Mouse (Mus musculus) gastrocnemius, postnatal 4 days (tissue): ENCODE measurements around the gene Itgb7. TPM values are rescaled to one million over a fixed set of nuclear protein-coding genes. Genes with fewer than 3 reads are reported as not detected.
A peak's percentile ranks its signal among the peaks of the same experiment; 100 is the strongest.

Experiments used
- DNase-seq, 2 experiments: peaks; one replicate each; pipeline ENCODE4 v3.0.0; 2021 to 2022; ENCODE audit warnings: low spot score in 2 of 2, mixed read lengths in 2 of 2
- long read RNA-seq, 2 experiments: library from polyadenylated mRNA; stranded (forward); transcript quantifications; one replicate each; pipeline ENCODE4 v2.0.0; 2021
- total RNA-seq, 2 experiments: library from RNA; stranded (reverse); gene quantifications; 2 replicates each; pipeline ENCODE4 v1.2.3; 2021

The Itgb7 gene
- 1 to 10 TPM; 1.3 to 2.1 TPM for total RNA-seq
- long read RNA-seq, experiment 1, partial matches to known transcripts, result 0 of 3 reads
- long read RNA-seq, experiment 1, other reads (novel, unspliced or antisense), result 0 of 3 reads
- long read RNA-seq, experiment 2, partial matches to known transcripts, result 1 of 6 reads
- long read RNA-seq, experiment 2, other reads (novel, unspliced or antisense), result 2 of 6 reads

- DNase-seq, result no peak
These were observed at the start of gene Itgb7 for GRCm38 (mm10) chr15:102231748-102232147. TSS of gene Itgb7 (minus strand) at chr15:102231944.

DNA sequence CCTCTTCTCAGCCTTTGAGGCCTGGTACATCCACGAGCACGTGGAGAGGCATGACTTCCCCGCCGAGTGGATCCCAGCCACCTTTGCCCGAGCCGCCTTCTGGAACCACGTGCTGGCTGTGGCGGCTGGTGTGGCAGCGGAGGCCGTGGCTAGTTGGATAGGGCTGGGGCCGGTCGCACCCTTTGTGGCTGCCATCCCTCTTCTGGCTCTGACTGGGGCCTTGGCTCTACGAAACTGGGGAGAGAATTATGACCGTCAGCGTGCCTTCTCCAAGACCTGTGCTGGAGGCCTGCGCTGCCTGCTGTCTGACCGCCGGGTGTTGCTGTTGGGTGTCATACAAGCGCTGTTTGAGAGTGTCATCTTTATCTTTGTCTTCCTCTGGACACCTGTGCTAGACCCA, 48.9 kb upstream of the Itgb7 start:
- no peak for DNase-seq

- DNase-seq, result no peak
These were observed 48.2 kb upstream of the Itgb7 start for GRCm38 (mm10) chr15:102279783-102280520.

DNA sequence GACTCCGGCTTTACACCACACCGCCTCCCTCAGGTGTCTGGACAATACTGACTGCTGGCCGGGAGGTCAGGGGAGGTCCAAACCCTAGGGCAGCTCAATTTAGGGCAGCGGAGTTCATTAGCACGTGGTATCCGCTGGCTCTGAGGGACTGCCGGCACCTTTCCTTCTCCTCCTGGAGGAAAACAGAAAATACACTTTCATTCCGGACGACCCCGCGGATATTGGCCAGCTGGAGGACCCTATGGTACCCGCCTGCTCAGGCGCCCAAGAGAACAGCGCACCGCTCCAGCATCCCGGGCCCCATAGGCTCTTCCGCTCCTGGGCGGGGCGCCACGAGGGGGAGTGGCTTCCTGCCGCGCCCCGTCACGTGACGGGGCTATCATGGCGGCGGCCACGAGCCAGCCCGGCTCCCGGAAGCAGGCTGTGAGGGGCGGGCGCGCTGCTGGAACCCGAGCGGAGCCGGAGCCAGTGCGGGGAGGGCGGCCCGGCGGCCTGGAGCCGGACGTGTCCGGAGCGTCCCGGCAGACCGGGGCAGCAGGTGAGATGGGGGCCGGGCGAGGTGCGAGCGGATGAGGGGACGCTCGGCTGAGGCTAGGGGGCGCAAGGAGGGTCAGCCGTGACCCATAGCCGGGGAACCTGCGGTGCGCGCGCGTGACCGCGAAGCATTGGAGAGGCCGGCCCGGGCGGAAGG, 47.5 kb upstream of the Itgb7 start, which contains the start of gene Mfsd5:
Gene Mfsd5, plus strand, starts transcription at position 363 of the 691 bp plus-strand sequence.
- peak; percentile 86 to 92 for DNase-seq

GRCm38 (mm10) chr15:102278726-102279091, 47.0 kb upstream of the Itgb7 start:
- no peak for DNase-seq

DNA sequence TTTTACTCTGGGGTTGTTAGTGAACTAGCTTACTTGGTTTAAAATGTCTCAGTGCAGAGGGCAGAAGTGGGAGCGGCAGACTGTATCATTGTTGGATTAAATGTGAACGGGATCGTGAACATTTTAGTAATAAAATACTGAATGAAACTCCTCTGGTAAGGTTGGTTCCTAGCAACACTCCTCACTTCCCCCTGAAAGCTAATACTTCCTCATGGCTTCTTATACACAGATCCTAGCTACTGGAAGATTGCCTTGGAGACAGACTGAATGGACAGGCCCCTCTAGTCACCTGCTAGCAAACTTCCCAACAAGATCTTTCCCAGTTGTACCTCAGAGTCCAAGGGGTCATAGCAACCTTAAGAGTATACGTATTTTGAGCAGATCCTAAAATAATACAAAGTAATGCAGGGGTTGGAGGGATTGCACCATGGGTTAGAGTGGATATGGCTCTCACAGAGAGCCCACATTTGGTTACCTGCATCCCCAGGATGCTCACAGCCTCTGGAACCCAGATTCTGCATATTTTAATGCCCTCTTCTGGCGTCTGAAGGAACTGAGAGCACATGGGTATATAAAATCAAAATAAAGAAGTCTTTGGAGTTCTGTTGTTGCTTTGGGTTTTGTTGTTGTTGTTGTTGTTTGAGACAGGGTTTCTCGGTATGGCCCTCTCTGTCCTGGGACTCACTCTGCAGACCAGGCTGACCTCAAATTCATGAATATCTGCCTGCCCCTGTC, 42.4 kb upstream of the Itgb7 start:
- DNase-seq, result no peak

DNA sequence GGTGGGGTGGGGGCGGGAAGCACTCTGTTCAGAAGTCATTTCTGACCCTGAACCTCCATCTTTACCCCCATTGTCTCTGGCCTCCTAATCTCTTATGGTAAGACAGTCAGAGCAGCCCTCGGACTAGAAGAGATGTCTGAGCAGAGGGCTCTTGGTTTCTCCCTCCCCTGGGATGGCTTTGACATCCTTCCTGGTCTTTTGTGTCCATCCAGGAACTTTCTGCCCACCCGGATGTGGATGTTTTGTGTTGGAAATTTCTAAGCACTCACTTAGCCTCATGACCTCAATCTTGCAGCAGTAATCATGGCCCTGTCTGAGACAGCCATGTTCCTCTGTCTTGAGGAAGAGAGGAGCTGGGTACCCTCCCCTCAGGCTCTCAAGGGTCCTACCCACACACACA, 39.7 kb upstream of the Itgb7 start:
- no peak for DNase-seq

DNA sequence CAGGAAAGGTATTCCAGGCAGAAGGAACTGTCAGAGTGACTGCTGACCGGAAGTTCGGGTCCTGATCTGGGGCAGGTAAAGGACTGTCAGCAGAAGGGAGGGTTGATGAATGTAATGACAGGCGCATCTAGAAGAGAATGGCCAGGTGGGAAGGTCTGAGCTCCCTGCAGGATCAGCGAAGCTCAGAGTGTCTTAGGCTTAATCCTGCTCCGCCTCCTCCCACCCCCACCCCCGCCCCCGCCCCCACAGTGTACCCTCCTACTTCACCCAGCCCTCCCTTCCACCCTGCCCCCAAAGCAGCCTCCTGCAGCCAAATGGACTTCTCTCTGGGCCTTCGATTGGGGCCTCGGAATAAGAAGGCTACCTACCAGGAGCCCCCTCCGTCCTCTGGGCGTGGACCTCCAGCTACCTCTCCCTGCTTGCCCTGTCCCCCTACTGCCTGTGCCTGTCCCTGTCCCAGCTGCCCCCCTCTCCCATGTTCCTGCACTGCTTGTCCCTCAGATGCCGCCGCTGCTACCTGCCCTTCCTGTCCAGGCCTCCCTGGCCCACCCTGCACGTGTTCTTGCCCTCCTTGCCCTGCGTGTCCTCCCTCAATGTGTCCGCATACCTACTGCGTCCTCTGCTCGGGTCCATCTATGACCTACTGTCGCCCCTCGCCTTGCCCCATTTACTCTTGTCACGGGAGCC, 38.7 kb upstream of the Itgb7 start, which contains the start of gene Gm9918:
Gene Gm9918, plus strand, starts transcription at position 290 of the 687 bp plus-strand sequence.
- DNase-seq, result no peak

GRCm38 (mm10) chr15:102265548-102265947, 33.8 kb upstream of the Itgb7 start:
- no peak for DNase-seq

- no peak for DNase-seq
These were observed 31.3 kb upstream of the Itgb7 start for GRCm38 (mm10) chr15:102263037-102263436.

GRCm38 (mm10) chr15:102262582-102262981, 30.8 kb upstream of the Itgb7 start:
- no peak for DNase-seq

DNA sequence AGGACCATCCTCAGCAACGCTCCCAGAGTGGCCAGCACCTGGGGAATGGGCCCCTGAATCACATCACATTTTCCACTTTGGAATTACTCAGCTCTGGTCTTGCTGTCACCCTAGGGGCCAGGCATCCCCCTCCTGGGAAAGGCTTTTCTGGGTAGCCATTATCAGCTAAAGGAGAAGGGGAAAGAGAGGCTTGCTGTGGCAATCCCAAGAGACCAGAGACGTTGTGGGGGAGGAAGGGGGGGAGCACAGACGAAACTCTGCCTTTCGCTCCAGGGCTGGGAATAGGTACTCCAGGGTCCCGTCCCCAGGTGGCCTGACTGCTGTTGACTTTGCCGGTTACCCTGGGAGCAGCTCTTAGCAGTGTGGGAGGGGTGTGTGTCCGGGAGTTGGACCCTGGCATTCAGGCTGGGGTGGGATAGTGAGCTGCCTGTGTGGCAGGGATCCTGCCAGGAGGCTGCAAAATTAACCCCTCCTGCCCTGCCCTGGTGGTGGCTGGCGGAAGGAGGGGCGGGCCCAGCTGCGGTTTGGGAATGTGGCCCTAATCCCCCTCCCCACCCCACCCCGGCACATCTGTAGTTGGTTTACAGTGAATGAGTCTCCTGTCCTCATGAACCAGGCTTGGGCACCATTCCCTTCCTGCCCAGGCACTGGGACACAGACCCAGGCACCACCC, 27.0 kb upstream of the Itgb7 start:
- DNase-seq, result no peak

- peak in 1 of 2 experiments; percentile 51 for DNase-seq
These were observed 26.3 kb upstream of the Itgb7 start for GRCm38 (mm10) chr15:102258076-102258470.

GRCm38 (mm10) chr15:102257202-102258075, 25.7 kb upstream of the Itgb7 start, which contains the start of gene Rarg:
TSS of gene Rarg (minus strand) at chr15:102257517.
- DNase-seq, result peak in 1 of 2 experiments; percentile 43

DNA sequence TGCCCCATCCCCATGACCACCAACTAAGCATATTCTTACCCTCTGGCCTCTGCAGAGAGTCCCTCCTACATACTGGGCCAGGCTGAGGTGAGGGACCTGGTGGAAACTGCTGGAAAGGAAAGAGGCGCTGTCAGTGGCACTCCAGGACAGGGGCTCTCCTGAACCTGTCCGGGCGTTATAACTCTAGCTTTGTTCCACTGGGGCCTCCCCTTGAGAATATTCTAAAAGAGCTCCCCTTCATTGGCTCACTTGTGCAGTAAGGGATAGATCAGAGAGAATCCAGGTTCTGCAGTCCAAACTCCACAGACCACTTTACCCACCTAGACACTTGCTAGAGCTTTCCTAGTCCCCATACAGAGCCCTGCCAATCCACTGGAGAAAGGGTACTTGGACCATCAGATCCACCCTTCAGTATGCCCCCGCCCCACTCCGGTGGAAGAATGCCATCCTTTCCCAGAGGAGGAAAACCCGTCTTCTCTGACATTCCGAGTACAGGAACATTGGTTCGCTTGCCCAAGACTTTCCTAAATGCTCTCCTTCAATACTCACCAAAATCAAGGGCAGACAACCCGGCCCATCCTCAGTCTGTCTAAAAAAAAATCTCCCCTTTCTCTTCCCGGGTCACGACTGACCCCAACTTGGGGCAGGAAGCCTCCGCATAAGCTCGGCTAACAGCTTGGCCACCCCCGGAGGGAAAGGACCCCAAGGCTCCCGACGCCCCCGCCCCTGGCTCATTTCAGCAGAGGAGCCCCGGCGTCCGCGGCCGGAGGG, 24.9 kb upstream of the Itgb7 start:
- DNase-seq, result no peak

DNA sequence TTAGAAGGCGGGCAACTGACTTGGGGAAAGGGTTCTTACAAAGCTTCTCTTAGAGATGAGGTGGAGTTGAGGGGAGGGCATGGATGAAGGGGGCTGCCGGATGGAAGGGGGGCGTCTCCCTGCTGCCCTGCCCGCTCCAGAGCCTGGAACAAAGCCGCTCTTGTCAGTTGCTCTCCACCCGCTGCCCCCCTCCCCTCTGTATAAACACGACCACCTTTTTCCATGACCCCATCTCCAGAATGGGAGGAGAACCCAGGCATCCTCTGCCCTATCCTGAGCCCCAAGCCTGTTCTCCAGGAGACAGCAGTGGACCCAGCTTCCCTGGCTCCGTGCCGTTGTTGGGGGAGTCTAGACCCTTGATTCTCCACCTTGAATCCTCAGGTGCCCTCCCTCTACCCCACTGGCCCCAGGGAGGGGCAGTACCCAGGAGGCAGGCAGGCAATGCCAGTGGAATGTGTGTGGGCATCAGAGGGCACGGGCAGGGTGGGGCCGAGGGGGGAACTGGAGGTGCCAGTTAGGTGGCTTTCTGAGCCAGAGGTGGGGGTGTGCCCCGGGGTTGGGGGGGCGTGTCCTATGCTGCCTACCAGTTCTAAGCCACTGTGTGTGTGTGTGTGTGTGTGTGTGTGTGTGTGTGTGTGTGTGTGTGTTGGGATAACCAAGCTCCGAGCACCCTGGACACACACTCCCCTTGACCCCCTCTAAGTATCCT, 24.0 kb upstream of the Itgb7 start:
- no peak for DNase-seq

DNA sequence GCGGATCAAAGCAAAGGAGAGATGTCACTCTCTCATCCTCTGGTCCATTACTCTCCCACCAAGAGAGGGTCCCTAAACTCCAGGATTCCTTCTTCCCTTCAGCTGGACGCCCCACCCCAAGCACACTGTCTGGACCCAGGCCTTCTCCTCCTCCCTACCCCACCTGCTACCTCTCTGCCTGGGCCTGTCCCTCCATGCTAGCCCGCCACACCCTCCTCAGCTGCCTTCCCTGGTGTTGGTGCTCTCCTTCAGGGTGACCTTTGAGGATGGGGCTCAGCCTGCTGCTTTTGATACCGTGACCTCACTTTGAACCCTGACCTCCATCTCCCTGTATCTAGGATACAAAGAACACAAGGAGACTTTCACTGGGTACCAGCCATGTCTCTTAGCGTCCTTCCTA, 18.8 kb upstream of the Itgb7 start:
- DNase-seq, result no peak

DNA sequence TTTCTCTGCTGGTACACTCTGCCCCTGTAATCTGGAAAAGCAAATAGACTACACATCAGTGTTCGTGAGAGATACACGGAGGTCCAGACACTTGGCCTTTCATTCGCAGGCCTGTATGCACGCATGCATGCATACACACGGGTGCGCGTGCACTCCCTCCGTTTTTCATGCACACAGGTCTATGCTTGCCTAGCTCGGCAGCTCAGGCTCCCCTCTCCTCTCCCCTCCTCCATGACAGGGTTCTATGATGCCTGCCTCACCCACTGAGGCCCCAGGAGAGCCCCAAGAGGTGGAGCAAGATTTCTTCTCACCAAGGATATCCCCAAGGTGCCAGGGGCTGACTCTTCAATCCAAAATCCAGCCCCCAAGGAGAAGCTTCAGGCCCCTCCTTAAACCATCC, 18.2 kb upstream of the Itgb7 start:
- DNase-seq, result no peak
